Mouse (Mus musculus) right cerebral cortex, adult 18-20 months (tissue): Measurements from ENCODE around the gene Atl1.

ENCODE experiments used
- DNase-seq: peaks from one replicate; pipeline ENCODE4 v3.0.0; 2022; ENCODE audit warnings: mixed read lengths

Atl1 gene

DNA sequence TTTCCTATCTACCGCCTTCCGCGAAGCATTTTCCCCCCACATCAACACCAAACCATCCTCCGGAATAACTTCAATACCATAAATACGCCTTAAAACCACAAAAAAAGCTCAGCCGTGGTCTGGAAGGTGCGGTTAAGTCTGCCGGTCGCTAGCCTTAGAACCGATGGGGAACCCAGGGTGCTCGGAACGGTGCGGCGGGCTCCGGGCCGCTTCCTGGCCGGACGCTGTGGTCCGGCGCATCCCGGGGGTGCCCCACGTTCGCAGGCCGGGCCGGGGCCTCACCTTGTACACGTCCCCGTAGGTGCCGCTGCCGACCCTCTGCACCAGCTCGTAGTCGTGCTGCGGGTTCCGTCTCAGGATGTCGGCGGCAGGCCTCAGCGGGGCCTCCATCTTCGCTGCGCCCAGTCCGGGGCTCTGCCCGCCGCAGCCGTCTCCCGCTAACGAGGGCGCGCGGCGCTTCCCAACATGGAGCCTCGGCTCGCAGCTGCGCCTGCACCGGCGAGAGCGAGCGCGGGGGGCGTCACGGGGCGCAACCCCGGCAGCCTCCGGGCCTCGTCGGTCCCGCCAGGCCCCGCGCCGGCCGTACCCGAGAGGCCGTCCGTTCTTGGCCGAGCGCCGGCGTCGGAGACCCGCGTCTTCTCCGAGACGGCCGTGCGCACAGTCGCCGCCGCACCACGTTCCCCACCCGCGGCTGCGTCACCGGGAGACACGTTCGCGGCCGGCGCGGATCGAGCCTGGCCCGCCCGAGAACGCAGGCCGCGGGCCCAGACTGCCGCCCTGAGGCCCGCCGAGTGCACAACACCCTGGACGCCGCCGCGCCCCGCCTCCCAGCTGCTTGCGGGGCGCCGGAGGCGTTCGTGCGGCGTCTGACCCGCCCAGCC is at the start of gene Atl1, which contains the start of gene Map4k5:
Atl1 (plus strand) TSS at position 244 of the 881 bp plus-strand sequence.
Map4k5 (minus strand) TSS at position 830 of the 881 bp plus-strand sequence.
- DNase-seq: peak; percentile 91

DNA sequence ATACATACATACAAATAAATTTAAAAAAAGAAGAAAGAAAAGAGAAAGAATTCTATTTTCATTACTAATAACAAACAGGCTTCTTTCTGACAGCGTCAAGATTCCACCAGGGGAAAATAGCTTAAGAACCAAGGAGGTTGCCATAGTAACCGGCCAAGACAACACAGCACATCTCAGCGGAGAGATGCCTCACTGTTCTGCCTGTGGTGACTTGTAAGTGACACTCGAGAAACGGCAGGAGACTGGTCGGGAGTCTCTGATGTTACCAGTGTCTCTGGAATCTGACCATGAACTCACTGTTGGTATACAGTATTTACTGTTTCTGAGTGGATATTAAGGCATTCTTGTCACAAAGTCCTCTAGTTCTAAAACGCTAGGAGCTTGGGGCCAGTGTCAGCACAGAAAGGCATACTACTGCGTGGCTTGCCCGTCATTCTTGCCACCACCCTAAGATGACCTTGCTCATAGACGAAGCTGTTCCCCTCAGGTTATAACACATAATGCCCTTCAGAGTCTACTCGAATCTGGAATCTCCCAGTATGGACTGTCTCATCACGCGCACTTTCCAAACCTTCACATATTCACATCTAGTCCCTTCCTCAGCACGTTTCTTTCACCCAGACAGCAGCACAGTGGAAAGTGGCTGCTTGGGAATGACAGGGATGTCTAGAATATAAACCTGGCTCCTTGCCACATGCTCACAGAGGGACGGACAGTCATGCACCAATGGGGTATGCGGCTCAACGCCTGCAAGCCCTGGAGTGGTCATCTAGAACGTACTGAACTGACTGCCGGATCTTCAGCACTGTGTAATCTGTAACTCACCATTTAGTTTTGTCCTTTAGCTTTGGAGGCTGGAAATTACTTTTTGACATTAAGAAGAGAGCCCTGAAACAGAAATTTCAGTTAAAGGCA is 48.6 kb upstream of the Atl1 start:
- peak; percentile 55 for DNase-seq

DNA sequence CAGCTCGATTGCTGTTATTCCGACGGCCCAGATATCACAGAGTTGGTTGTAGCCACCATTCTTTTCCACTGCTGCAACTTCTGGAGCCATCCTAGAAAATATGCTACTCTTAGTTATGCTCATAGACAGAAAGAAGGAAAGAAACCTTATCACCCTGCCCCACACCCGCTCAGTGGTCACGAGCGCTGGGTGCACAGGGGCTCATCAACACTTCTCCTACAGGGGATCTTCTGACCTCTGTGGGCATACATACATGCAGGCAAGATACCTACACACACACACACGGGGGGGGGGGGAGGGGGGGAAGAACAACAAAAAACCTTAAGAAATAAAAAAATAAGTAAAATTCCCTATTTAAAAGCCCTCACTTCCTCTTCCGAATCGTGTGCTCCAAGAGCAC is 46.7 kb upstream of the Atl1 start:
- DNase-seq: no peak

DNA sequence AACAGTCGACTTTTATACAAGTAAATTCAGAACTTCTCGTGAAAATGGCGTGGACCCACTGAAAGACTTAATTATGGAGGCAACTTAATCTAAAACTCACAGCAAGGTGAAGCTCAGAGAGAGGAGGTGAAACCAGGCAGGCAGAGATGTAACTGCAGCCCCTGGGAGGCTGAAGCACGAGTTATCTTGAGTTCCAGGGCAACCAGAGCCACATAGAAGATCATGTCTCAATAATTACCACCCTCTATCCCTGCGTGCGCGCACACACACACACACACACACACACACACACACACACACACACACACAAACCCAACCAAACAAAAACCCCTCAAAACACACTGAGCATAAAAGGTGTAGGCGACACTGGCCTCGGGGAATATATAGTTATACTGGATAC is 45.9 kb upstream of the Atl1 start:
- no peak for DNase-seq

DNA sequence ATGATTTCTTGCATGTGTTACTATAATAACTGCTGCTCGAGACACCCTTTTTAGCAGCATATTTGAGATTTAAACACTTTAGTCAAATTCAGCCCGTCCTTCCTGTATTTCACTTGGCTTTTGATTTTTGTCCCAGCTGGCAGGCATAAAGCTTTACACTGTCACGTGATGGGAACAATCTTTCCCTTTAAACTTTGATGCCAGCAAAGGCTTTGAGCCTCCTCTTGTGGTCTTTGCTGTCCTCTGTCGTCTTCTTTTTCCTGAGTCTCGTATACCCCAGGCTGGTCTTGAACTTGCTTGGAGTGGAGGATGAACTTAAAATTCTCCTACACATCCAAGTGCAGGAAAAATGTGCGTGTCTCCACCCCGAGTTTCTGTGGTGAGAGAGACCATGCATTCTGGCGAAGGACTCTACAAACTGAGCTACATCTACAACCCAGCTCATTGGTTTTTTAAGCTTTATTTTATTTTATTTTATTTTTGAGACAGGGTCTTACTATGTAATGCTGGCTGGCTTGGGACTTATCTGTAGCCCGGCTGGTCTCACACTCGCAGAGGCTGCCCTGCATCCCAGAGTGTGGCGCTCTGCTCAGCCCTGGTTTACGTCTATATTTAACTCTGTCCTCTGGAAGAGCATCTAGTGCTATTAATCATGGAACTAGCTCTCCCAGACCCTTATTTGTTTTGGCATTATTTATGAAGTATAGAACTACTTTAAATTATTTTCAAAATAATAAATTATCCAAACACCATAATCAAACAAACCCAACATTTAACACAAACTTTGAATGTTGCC is 44.1 kb upstream of the Atl1 start:
- DNase-seq: no peak

DNA sequence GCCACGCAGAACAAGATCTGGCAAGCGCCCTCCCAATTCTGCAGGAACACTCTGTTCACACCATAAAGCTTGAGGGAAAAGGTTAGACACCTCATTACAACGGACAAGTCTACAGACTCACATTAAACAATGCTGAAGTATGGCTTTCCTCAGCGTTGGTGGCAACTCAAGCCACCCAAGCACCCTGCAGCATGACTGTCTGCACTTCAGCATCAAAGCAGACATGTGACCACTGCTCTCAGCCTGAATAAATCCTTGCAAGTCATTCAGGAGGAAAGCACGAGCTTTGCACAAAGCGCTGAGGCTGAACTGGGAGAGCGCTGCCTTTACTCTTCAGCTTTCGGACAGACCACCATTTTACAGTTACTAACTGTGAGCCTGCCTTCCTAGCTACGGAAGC is 40.1 kb upstream of the Atl1 start:
- DNase-seq: no peak

DNA sequence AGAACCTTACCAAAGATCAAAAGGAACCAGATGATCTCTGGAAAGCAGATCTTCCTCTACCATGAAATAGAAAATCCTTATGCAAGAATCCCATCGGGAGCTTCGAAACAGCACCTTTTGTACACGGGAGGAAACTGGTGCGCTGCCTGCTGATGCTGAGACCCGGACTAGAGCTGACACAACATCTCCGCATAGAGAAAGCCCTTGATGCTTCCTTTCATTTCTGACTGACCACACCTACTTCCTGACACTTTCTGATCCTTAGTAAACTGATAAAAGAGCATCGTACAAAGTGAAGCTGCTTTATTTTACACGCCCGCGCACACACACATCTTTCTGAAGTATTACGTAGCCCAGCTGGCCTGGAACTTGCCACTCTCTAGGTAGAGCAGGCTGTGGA is 39.0 kb upstream of the Atl1 start:
- no peak for DNase-seq

DNA sequence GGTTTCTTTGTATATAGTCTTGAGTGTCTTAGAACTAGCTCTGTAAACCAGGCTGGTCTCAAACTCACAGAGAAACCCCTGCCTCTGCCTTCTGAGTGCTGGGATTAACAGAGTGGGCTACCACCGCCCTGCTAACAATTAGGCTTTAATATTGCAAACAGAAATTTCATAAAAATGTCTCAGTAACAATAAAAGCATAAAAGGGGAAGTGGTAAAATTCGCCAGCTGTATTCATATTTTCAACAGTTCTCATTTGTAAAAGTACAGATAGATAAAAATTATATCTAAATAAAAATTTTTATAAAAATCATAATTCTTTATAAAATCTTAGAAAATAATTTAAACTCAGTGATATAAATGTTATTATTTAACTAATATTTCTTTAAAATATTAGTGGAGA is 38.5 kb upstream of the Atl1 start:
- DNase-seq: no peak

DNA sequence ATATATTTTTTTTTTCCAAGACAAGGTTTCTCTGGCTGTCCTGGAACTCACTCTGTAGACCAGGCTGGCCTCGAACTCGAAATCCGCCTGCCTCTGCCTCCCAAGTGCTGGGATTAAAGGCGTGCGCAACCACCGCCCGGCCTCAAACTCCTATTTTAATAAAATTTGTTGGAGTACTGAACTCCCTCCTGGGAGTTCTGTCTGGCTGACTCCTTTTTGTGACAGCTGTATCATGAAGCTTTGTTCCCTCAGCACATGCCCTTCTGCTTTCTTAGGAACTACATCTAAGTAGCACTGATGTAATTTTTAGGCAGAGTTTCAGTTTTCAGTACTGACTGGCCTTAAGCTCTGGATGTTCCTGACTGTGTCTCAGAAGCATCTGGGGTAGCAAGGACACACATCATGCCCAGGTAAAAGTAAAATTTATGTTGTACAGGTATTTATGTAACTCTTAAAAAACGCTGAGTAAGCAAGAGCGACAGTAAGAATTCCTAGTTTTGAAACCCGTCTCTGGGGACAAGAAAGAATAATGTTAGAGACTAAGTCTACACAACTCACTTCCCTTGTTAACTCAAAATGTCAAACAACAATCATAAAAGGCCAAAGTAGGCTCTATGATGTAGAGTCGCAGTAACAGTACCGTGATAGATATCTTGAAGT is 36.6 kb upstream of the Atl1 start:
- no peak for DNase-seq

DNA sequence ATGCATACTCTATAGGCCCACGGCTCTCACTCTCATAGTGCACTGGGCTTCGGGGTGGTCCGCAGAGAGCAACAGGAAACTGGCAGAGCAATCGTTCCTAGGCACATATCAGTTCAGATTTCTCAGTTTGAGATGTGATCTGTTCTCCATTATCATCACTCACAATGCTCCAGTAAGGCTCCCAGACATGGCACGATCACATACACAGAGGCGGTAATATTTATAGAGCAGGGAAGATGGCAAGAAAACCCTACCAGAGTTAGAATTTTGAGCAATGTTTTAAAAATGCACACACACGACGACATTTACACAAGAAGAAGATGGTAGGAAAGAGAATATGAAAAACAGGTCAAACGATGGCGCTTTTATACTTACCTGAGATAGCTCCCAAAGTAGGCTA is 36.0 kb upstream of the Atl1 start:
- DNase-seq: no peak

DNA sequence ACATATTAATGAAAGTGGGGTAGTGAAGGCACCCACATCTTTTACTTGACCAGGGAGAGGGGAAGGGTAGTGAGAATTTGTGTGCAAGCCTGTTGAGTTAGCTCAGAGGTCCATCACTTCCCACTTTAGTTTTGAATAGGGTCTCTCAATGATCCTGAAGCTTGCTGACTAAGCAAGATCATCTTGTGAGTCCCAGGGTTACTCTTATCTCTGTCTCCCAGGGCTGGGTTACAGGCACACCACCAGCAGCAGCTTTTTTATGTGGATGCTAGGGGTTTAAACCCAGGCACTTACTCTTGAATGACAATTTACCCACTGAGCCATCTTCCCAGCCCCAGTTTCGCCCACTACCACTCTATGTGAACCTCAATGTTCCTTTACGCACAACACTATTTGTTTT is 34.8 kb upstream of the Atl1 start:
- no peak for DNase-seq

DNA sequence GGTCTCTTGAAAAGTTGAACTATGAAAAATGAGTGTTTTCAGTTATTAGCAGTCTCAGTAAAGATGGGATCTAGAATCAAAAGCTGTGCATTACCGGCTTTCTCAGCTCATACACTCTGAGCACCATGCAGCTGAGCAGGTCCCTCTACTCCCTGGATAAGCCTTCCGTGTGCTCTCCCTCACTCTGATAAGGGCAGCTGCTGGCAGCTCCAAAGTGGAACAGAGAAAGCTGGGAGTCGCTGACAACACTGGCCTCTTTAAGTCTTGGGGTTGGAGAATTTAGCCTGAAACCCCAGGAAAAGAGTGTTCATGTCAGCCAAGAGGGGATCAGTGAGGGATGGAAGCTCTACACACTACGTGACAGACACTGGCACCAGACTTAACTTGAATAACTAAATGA is 33.6 kb upstream of the Atl1 start:
- no peak for DNase-seq

DNA sequence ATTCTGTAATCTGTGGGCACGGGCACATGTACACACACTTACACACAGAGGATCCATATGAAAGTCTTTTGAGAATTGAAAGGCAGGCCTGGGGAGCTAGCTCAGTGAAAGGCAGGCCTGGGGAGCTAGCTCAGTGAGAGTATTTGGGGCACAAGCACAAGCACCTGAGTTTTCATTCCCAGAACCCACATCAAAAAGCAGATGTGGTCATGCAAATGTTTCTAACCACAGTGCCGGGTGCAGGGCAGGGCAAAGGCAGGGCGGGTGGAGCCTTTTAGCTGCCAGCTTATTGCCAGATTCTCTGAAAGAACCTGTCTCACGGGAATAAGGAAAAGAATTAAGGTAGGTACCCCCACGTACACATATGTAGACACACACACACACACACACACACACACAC is 28.9 kb upstream of the Atl1 start:
- no peak for DNase-seq

DNA sequence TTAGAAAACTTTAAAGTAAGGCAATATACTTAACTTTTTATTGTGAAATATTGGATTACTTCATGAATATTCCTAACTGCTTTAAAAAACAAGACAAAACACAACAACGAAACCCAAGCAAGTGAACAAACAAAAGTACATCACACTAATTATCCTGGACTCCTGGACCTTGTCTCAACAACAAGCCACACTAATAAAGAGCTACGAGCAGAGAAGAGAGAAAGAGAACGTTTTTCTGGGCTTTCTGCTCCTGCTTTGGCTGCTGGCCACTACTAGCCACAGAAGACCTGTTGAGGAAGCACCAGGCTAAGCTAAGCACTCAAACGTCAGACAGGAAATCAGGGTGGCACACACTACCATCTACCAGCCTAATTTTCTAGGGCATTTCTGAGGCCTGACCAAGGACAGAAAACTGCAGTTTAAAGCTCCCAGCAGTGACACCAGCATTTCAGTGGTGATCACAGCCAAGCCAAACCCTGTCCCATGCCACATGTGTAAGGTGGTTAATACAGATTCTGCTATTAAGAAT is 28.2 kb upstream of the Atl1 start:
- no peak for DNase-seq

DNA sequence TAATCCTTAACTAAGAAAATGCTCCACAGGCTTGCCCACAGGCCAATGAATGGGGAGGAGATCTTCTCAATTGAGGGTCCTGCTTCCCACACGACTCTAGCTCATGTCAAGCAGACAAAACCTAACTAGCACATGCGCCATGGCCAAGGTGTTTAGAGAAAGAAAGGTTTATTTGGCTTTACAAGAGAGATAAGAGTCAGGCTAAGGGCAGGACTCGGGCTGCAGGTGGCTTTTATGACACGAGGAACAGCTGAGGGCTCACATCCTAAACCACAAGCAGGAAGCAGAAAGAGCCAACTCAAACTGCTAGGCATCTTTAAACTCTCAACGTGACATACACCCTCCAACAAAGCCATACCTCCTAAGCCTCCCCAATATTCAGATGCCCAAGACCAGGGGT is 25.1 kb upstream of the Atl1 start:
- no peak for DNase-seq

DNA sequence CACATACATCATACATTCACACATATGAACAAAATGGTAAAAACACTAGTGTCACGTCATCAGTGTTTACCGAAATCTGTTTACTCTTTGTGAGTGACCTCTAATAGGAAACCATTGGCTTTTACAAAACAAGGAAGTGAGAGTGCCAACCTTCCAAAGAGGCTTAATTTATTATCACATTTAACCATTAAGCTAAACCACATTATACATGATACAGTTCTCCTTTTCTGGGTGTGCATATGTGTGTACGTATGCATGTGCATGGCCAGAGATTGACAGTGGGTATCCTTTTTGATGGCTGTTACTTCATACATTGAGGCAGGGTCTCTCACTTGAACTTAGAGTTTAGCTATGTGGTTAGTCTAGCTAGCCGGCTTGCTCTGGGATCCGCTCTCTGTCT is 20.8 kb upstream of the Atl1 start:
- DNase-seq: no peak

DNA sequence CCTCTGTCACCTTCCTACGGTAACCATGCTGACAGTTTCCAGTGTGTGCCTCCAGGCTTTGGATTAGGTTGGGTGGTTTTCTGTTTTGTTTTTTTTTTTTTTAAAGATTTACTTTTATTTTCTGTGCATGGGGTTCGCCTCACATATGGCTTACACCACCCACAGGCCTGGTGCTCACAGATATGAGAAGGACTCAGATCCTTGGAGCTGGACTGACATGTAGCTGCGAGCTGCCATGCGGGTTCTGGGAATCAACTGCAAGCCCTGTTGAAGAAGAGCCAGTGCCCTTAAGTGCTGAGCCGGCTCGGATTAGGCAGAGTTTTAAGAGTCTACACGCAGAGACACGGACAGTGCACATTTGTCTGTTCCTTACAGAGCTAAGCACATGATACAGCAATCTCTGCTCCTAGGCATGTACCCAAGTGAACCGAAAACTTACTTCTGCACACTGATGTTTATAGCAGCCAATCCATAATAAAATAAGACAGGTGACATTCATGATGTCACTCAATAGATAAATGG is 14.5 kb upstream of the Atl1 start:
- DNase-seq: peak; percentile 43

DNA sequence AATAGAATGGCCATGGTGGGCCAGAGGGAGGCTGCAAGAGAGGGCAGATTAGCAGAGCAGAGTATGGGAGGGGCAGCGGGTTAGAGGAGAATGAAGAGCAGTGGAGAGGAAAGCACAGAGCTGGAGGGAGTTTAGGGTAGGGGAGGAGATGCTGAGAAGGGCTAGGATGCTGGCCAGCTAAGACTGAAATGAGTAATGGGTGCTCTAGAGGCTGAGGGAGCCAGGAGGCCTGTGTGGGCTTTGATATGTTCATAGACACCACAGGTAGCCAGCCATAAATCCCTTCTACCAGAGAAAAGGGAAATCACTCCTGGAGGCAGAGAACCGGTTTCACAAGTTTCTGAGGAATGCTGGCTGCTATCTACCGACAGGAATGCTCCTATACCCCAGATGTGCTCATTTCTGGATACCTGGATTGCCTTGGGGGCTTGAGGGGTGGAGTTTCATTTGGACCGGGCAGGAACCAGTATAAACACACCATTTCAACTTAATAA is 13.2 kb upstream of the Atl1 start:
- DNase-seq: no peak

DNA sequence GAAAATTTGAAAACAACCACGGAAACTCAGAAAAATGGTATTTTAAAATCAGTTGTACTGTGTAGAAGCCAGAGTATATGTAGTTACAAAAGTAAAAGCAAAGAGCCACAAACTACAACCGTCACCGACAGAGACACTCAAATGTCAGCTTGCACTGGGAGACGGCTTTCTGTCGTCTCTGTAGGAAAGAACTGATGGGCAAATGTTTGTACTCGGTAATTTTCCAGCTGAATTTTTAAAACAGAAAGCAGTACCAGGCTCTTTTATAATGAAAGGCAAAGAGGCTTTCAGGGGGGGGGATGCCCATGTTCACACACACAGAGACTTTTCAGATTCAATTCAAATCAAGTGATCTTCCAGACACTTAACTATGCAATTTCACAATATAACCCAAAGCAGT is 12.7 kb upstream of the Atl1 start:
- no peak for DNase-seq

DNA sequence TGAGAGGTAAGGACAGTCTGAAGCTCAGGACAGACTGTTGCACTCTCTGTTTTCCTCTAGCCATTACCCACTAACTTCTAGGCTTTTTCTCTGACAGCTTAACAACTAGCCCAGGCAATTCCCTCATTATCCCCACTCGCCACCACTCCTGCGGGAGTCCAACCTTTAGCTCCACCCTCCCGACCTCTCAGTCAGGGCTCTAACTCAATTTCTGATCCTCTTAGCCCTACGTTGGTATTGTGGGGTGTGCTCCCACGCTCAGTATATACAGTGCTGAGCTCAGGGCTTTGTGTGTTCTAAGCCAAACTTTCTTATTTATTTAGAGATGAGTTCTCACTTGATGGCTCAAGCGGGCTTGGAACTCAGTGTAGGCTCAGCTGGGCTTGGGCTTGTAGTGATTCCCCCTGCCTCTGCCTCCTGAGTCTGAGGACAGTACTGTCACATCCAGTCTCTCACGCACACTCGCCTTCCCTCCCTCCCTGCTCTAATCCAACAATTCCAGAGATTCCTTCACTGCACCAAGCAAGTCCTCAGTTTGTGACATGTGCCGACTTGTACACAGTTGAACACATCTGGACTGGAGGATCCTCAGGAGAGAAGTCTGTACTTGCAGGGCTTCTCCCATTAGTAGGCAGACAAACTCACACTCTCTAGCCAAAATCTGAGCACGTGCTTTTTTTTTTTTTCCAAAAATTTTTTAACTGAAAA is 11.1 kb upstream of the Atl1 start:
- no peak for DNase-seq

DNA sequence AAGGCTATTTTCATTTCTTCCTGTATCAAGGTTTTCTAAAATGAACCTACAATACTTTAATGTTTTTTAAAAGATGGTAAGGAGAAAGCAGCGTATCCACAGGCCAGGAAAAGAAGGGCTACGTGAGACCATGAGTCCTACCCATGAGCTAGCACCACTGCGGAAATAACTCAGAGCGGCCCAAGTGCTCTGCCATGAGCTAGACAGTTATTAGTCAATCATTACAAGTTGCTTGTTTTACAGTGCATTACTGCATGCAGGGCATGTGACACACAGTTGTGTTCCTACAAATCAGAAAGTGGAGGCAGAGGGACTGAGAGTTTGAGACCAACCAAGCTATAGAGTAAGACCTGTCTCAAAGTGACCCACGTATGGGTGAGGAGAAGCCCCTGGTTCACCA is 8.4 kb upstream of the Atl1 start:
- no peak for DNase-seq
